ENCODE assay signal across 7 mouse cellular contexts in genomic region chr9:55510651-55511235, GRCm38 (mm10). TPM values are rescaled to one million over a fixed set of nuclear protein-coding genes. Genes with fewer than 3 reads are reported as not detected.
DNase-seq lines count a peak whose midpoint lies in the region; ATAC-seq and TF ChIP-seq lines count a peak whose summit lies in the region.

No protein-coding gene starts in this region.

- H3K4me2 ChIP-seq in heart, embryonic 14.5 days (ENCODE audit: low read length), result peak overlapping the region; percentile 82
- H3K4me2 ChIP-seq in stomach, embryonic 15.5 days, result peak overlapping the region; percentile 66

- H3K4me1 ChIP-seq in ES-Bruce4 (ENCODE audit: control insufficient read depth, insufficient read depth, low read length), result no peaks in the 10 kb centered on the region
- H3K4me1 ChIP-seq in heart, embryonic 14.5 days (ENCODE audit: control insufficient read depth in 2 of 2, insufficient read depth in 2 of 2, low read length in 2 of 2), result peaks cover 0 to 16% of the 10 kb centered on the region in 2 experiments; a peak in 1 of 4 replicates
- H3K4me1 ChIP-seq in stomach, embryonic 15.5 days, result 0 out of 2 replicates have a peak, but pooled peaks cover 3% of the 10 kb centered on the region

- no peak for TF ChIP-seq CTCF in ES-Bruce4 (IDR thresholded peaks at IDR 0.05; ENCODE audit: low read depth, low read length)

- no peak for TF ChIP-seq EP300 in ES-Bruce4 (IDR thresholded peaks at IDR 0.05; ENCODE audit: insufficient read depth, low read depth, low read length)

- peak; percentile 10 for DNase-seq in A20 (ENCODE audit: low read depth, low spot score)
- DNase-seq in kidney, postnatal 4 days, result peak; percentile 14 to 16
- DNase-seq in layer of hippocampus, adult 9-11 months, result no peak

- no peak overlapping the region for H3K27ac ChIP-seq in ES-Bruce4 (ENCODE audit: insufficient read depth, low read length)
- no peak overlapping the region for H3K27ac ChIP-seq in heart, embryonic 14.5 days (replicated peaks in 1 of 2; ENCODE audit: control insufficient read depth in 1 of 2, insufficient read depth in 1 of 2, low read depth in 2 of 2, low read length in 2 of 2)
- H3K27ac ChIP-seq in stomach, embryonic 15.5 days, result no peak overlapping the region

- no peaks in the 10 kb centered on the region for H3K36me3 ChIP-seq in ES-Bruce4 (ENCODE audit: control insufficient read depth, insufficient read depth, low read length, poor library complexity, severe bottlenecking)
- 0 out of 2 replicates have a peak, but pooled peaks cover 5% of the 10 kb centered on the region for H3K36me3 ChIP-seq in heart, embryonic 14.5 days (ENCODE audit: control insufficient read depth, insufficient read depth, low read length)
- no peaks in the 10 kb centered on the region for H3K36me3 ChIP-seq in stomach, embryonic 15.5 days

- H3K4me3 ChIP-seq in ES-Bruce4 (ENCODE audit: low read depth, low read length), result no peak overlapping the region
- H3K4me3 ChIP-seq in heart, embryonic 14.5 days (ENCODE audit: control insufficient read depth in 1 of 2, insufficient read depth in 1 of 2, low read depth in 1 of 2, low read length in 2 of 2), result peak overlapping the region; percentile 5 to 95; a peak in 3 of 4 replicates
- H3K4me3 ChIP-seq in stomach, embryonic 15.5 days (replicated peaks), result peak overlapping the region; percentile 96

- TF ChIP-seq POLR2A in ES-Bruce4 (IDR thresholded peaks at IDR 0.05; ENCODE audit: insufficient read depth, low read length), result no peak

- 0 out of 2 replicates have a peak overlapping the region, but pooled peaks have one; percentile 93 for H3K9ac ChIP-seq in ES-Bruce4 (ENCODE audit: low read depth, poor library complexity, severe bottlenecking)
- peak overlapping the region; percentile 97 for H3K9ac ChIP-seq in heart, embryonic 14.5 days (ENCODE audit: low read length)
- no peak overlapping the region for H3K9ac ChIP-seq in stomach, embryonic 15.5 days

- H3K27me3 ChIP-seq in ES-Bruce4 (ENCODE audit: control insufficient read depth, insufficient read depth, low read length, poor library complexity, severe bottlenecking), result no peaks in the 10 kb centered on the region
- H3K27me3 ChIP-seq in heart, embryonic 14.5 days (ENCODE audit: control insufficient read depth, insufficient read depth, low read length), result peaks cover 10% of the 10 kb centered on the region; the same call in 1 of the 2 replicates
- no peaks in the 10 kb centered on the region for H3K27me3 ChIP-seq in stomach, embryonic 15.5 days (replicated peaks)

- no peak for ATAC-seq in heart, embryonic 14.5 days (ENCODE audit: insufficient number of reproducible peaks, insufficient read depth, low FRiP score, low read depth)
- ATAC-seq in stomach, embryonic 15.5 days (ENCODE audit: insufficient read depth, low FRiP score, low read depth), result no peak
- no peak for ATAC-seq in erythroid progenitor cell, adult 5-6 weeks (replicated peaks; ENCODE audit: low FRiP score, poor library complexity, severe bottlenecking)

- H3K9me3 ChIP-seq in ES-Bruce4 (replicated peaks; ENCODE audit: control insufficient read depth, insufficient read depth, low read length, poor library complexity, severe bottlenecking), result peaks cover 3% of the 10 kb centered on the region; the same call in 1 of the 2 replicates
- H3K9me3 ChIP-seq in heart, embryonic 14.5 days (ENCODE audit: control insufficient read depth, low read length), result no peaks in the 10 kb centered on the region
- H3K9me3 ChIP-seq in stomach, embryonic 15.5 days, result no peaks in the 10 kb centered on the region

- 79% methylated on average over 10 of the region's 10 CpGs for WGBS in heart, embryonic 14.5 days
- WGBS in stomach, embryonic 15.5 days, result 74% methylated on average over 10 of the region's 10 CpGs

RNA-seq across cellular contexts. Expression of gene Etfa, which starts 1.3 kb away (rescaled TPM):
- polyA plus RNA-seq in ES-Bruce4 (2011; ENCODE audit: insufficient read depth, insufficient read length, low read depth, missing spikeins), result 83.0 and 86.6 TPM in 2 replicates
- polyA plus RNA-seq in heart, embryonic 14.5 days (2014; fragmentation: Nextera tagmentation; extraction: Ambion mirVana), result 396 and 402 TPM in 2 replicates
- polyA plus RNA-seq in stomach, embryonic 15.5 days (2015; fragmentation: Nextera tagmentation; extraction: Ambion mirVana), result 247 and 265 TPM in 2 replicates
- 54.1 and 61.6 TPM in 2 replicates for total RNA-seq in erythroid progenitor cell, adult 5-6 weeks (2015; ENCODE audit: low replicate concordance)
- 40.6 and 62.4 TPM in 2 replicates for total RNA-seq in erythroid progenitor cell, adult 5-6 weeks (2017; ENCODE audit: low replicate concordance)

RNA-seq across cellular contexts. Expression of gene Isl2, which starts 27.7 kb away (rescaled TPM):
- 0.44 TPM in 1 of 2 replicates, not detected in the other for polyA plus RNA-seq in ES-Bruce4 (2011; ENCODE audit: insufficient read depth, insufficient read length, low read depth, missing spikeins)
- 0.12 and 0.13 TPM in 2 replicates for polyA plus RNA-seq in heart, embryonic 14.5 days (2014; fragmentation: Nextera tagmentation; extraction: Ambion mirVana)
- 5.7 and 8.1 TPM in 2 replicates for polyA plus RNA-seq in stomach, embryonic 15.5 days (2015; fragmentation: Nextera tagmentation; extraction: Ambion mirVana)
- not detected in 2 replicates for total RNA-seq in erythroid progenitor cell, adult 5-6 weeks (2015; ENCODE audit: low replicate concordance)
- not detected in 2 replicates for total RNA-seq in erythroid progenitor cell, adult 5-6 weeks (2017; ENCODE audit: low replicate concordance)
